Mouse (Mus musculus): ENCODE results near the gene Dazap2. TPM values are rescaled to one million over a fixed set of nuclear protein-coding genes. Genes with fewer than 3 reads are reported as not detected.
A peak's percentile ranks its signal among the peaks of the same experiment; 100 is the strongest.
"Not testable (repeated sequence)": the region's sequence is repeated elsewhere in the genome, so short reads cannot be mapped to it uniquely, and the experiment has no call there.

Gene Dazap2
- 100 to 1,000 TPM; 682 to 766 TPM for polyA plus RNA-seq (2017; shearing (Covaris generic))

DNA sequence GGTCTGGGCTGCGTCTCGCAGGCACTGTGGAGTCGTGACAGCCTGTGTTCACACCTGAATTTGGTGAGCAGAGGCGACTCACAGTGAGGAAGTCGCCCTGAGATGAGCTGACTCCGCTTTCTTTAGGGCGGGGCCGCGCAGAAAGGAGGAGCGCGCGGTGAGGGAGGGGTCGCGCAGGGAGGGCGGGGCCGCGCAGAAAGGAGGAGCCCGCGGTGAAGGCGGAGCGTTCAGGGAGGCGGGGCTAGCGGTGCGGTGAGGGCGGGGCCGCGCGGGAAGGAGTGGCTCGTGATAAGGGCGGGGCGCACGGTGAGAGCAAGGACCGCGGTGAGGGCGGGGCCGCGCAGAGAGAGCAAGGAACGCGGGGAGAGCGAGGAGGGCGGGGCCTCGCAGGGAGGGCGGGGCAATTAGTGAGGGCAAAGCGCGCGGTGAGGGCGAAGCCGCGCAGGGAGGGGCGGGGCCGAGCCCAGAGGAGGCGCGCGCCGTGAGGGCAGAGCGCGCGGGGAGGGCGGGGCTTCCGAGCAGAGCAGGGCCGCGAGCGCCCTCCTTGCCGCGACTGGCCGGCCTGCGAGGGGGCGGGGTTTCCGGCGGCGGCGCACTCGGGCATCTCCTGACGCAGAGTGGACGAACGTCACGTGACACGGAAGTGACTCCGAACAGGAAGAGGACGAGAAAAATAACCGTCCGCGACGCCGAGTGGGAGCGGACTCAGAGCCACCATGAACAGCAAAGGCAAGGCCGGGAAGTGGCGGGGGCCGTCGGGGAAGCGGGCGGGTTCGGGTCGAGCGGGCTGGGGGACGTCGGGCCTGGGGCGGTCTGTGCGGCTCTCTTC, at the start of gene Dazap2:
TSS of gene Dazap2 (plus strand) at position 354 of the 829 bp plus-strand sequence.
- peak; percentile 75 for ATAC-seq

DNA sequence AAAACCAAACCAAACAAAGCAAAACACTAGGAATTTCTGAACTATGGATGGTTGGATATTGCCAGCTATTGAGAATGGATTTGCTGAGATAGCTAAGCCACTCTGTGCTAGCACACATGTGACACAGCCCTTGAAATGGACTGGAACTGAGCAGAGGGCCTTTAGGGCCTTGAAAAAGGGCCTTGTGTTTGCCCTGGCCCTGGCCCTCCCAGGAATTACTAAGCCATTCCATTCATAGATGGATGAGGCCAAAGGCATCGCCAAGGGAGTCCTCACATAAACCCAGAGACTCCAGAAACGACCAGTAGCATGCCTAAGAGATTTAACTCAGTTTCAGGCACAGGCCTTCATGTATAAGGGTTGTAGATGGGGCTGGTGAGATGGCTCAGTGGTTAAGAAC, 48.6 kb upstream of the Dazap2 start:
- no peak for ATAC-seq

DNA sequence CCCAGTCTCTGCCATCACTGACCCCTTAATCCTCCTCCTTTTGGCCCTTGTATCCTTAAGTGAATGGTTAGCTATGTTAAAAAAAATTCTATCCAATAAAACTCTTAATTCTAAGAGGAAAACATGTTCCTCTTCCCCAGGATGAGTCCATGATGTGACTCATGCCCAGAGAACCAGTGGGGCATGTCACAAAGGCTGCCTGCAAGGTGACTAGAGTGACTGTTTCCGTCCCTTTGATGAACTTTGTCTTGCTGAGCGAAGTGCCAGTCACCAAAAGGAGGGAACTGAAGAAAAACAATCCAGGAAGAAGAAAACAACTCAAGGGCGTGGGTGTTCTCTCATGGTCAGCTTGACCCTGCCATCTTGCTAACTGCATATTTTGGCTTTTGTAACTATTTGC, 45.9 kb upstream of the Dazap2 start:
- no peak for ATAC-seq

DNA sequence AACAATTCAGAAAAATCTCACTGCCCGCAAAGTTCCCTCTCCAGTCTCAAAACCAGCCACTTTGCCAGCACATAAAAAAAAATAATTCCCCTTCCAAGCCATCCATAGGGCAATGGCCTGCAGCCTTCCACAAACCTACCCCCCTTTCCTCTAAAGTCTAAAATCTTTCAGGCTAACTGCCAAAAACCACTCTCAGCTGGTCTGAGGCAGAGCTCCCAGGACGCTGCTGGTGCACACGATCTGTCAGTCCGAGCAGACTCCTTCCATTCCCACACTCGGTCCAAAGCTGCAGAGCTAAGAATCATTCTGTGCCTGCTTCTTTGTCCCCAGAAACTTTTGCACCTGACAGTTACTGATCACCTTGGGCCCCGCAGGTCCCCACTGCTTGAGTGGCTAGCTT, 41.2 kb upstream of the Dazap2 start:
- no peak for ATAC-seq

DNA sequence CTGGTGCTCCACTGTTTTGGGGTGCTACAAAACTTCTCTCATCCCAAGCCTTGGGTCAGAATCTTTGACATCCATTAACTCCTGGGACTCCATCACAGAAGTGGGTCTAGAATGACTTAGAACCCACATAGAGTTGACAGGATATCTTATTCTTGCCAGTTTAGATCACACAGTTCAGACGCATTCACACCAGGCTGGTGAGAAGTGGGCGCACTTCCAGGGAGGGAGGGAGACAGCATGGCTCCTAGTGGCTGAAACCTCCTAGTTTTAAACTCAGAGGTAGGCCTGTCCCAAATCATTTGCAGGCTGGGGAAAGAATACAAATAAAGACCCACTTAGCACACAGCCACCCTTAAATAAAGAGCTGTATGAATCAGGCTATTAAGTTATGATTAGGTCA, 40.8 kb upstream of the Dazap2 start:
- ATAC-seq, result no peak

DNA sequence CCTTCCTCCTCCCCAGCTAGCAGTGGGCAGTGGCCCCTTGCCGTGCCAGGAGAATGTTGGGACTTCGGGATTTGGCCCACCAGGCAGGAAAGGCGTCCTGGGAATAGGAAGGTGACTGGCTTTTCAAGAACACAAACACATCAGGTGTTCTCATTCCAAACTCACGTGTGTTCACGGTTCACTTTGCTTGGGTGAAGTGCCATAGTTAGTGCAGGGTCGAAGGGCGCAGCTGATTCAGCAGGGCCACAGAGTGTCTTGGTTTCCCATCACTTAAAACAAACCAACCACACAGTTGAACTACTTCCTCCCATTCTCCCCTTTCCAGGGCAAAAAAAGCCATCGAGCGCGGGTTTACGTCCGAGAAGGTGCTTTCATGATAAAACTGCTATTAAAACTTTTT, 39.8 kb upstream of the Dazap2 start:
- ATAC-seq, result no peak

DNA sequence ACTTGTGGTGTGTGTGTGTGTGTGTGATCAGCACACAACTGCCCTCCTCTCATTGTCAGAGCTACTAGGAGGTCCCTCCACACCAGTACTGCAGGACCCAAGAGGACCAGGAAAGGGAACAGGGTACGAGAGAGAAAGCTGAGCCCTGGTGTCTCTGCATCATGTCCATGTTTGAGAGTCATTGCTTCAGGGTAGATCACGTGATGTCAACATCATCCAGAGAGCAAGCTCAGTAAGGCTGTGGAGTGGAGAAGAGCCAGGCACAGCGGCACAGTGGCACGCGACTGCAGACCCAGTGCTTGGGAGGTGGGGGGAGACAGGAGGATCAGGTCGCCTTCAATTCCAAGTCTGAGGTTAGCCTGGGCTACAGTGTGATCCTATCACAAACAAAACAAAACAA, 38.8 kb upstream of the Dazap2 start:
- no peak for ATAC-seq

DNA sequence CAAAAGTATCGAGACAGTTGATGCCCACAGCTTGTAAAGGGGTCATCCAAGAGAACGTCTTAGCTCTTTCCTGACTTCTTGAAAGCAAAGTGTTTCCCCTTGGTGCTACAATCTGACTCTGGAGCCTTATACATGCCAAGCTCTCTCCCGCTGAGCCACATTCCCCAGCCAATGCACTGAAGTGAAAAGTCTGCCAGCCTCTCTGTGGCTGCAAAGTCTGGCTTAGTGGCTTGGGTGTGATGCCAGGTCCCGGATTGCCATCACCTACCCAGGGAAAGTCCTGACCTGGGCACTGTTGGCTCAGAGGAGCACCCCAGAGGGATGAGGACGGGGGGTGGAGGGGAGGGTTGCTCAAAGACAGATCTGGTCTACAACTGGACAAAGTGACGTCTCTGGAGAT, 38.3 kb upstream of the Dazap2 start:
- ATAC-seq, result no peak

DNA sequence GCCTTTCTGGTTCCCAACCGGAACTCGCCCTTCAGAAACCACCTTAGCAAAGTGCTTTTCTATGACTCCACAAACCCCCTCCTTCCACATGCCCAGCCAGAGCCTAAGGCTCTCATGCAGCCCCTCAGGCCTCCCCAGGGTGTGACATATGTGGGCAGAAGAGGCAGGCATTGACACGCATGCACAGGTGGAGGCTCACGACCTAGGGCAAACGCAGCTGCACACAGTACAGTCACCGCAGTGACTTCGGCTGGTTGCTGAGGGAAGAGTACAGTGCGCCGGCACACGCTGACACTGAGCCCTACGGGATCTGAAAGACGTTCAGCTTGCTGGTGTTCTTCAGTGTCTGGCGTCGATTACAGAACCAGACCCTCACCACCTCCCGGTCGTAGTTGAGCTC, 37.2 kb upstream of the Dazap2 start:
- ATAC-seq, result no peak

DNA sequence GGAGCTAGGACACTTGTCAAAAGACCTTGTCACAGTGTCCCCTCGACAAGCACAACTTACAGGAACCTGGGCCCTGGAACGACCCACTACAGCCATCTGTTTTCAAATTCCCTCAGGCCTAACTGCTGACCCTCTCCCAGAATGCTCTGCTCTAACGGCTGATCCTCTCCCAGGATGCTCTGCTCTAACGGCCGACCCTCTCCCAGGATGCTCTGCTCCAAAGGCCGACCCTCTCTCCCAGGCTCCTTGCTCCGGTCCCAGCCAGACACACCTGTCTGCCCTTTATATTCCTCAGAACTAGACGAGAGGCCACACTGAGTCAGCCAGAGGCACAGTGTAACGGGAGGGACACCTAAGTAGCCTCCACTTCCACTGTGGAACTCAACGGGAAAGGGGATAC, 35.0 kb upstream of the Dazap2 start:
- ATAC-seq, result no peak

DNA sequence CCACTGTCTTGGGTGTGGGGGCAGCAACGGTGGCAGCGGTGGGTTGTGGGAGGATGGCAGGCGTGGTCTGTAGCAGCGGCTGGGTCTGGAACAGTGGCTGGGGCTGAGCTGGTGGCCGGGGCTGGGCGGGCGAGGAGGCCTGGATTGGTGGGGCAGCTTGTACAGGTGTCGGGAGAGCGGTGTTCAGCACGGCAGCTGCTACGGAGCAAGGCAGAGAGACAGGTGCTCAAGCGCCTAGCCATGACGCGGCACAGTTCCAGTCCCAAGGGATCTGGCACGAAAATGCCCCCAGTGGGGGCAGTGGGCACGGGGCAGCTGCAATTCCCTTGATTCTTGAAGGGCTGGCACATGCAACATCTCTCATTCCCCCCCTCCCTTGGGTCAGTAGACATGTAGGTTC, 29.2 kb upstream of the Dazap2 start:
- ATAC-seq, result no peak

DNA sequence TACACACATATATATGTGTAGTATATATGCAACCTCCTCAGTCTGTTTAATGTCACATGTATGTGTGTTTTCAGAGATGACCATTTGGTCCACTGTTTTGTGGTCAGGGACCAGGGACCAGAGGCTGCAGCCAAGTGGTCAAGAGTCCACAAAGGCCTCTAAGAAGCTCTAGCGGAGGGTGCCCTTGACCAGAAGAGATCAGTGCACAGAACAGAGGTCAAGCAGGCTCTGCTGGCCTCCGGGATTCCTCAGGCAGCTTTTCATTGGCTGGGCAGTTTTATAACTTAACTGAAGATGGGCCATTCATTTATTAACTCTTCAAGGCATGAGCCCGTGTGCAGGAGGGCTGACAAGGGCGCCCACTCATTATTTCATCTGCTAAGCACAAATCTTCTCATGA, 28.0 kb upstream of the Dazap2 start:
- no peak for ATAC-seq

DNA sequence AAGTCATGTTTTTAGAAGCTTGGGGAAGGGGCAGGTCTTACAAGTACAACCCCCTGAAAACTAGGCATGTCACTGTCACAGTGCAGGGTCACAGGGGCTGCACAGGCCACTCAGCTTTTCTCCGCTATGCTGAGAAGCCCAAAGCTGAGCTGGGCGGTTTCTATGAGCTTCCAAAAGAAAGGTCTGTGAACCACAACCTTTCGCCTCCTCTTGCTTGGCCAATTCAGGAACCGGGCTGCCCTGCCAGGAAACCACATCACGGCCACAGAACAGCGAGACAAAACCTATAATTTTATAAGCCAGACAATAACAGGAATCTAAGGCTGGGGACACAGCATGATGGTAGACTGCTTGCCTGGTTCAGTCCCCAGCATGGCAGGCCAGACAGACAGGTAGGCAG, 26.9 kb upstream of the Dazap2 start:
- no peak for ATAC-seq

DNA sequence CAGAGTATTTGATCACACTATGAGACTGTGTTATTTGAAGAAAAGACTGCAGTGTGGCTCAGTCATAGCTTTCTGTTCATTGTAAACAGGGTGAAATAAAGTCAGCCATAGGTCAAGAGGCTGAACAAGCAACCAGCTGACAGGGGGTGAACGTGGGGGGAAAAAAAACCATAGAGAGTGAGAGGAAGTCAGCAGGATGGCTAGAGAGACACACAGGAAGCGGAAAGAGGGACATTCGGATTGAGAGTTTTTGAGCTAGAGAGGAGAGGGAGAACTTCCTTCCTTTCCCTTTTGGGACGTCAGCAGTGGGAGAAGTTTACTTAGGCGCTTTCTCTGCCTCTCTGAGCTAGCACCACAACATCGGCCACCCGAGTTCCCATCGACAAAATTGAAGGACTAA, 24.7 kb upstream of the Dazap2 start:
- no peak for ATAC-seq

DNA sequence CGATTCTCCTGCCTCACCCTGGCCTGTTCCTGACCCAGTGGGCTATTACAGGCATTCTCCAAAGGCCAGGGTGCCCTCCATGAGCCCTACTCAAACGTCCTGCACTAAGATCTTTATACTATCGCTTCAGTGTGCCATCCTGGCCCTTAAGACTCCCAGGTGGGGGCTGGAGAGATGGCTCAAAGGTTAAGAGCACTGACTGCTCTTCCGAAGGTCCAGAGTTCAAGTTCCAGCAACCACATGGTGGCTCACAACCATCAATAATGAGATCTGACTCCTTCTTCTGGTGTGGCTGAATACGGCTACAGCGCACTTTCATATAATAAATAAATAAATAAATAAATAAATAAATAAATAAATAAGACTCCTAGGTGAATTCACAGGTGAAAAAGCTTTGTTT, 22.3 kb upstream of the Dazap2 start:
- no peak for ATAC-seq

DNA sequence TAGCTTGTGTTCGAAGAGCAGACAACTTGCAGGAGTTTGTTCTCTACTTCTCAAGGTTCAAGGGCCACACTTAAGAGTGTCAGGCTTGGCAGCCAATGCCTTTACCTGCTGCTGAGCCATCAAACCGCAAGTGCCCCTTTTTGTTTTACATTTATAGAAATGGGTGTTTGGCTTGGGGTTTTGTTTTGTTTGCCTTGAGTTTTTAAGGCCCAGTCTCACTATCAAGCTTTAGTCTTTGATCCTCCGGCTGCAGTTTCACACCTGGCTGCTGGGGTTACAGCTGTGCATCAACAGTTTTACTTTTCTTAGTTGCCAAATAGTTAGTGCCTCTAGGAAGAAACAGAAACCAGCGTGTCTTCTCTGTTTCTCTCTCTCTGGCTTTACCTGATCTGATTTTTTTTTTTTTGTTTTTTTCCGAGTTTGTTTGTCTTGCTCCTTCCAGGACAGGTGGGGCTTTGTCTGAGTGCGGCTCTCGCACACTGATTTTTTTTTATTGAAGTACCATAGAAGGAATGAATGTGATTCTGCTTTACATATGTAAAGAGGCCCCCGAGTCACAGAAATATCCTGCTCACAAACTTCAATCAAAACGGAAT, 16.8 kb upstream of the Dazap2 start:
- peak; percentile 66 for ATAC-seq

DNA sequence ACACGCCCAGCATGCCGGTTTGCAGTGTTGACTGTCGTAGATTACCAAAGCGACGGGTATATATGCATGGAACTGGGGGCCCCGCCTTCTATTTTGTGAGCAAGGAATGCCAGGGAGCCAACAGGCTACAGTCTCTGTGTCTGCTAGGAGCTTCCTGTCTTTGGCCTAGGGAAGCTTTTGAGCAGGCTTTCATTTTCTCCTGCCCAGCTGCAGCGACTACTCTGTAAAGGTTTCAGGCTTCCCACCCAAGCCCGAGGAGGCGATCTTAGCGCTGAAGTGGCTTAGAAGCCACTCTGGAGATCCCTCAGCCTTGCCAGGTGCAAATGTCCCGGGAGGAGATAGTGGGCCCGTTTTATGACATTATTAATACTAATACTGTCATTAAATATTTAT, 16.3 kb upstream of the Dazap2 start:
- ATAC-seq, result peak; percentile 54

DNA sequence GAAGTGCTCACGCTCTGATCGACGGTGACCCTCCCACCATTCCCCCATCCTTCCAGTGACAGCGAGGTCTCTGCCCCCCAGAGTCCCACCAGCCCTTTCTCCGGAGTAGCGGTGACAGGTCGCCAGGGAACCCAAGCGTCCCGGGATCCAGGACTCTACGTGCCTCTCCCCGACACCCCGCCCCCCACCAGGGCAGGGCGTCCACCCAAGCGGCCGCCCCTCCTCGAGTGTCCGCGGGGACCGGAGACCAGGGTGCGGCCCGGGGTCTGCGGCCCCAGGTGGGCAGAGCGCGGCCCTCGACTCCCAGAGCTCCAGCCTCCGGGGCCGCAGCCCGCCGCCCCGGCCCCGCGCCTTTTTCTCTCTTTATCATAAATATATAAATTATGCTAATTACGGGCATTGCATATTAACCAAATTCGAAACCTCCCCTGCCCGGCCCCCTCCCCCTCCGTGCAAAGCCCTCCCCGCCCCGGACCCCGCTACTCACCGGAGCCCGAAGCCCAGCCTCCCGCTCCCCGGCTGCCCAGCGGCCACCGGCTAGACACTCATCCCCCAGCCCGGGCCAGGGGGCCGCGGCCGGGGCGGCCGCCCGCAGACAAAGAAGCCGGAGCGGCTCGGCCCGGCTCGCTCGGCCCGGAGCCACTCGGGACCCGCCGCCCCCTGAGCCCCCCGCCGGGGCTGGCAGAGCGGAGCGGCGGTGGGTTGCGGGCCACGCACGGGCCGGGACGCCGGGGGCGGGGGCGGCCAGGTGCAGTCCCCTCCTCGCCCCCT, 15.7 kb upstream of the Dazap2 start, which contains the start of gene Pou6f1:
TSS of gene Pou6f1 (minus strand) at position 709 of the 771 bp plus-strand sequence.
- ATAC-seq, result no peak

DNA sequence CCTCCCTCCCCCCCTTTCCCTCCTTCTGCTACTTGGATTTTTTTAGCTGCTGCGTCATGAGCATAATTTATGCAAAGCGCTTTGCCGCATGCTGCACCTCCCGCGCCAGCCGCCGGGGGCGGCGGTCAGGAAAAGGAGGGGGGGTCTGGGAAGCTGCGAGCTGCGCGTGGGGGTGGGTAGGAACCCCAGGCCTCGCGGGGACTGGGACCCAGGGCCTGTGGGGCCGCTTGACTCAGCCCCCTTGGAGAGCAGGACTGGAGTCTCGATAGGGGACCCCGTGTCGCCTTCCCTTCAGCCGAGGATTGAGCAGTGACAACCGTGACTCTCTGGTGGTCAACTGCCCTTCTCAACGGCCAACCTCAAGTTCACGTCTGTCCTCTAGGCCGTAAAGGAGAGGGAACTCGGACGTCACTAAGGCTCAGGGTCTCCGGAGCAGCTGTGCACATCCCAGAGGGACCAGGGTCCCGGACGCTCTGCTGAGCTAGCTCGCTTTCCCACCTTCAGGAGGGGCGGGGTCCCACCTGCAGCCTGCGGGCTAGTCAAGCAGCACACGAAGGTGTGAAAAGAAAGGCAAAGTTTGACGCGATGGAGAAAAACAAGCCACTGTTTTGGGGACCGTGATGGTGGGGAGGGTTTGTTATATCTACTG, 15.0 kb upstream of the Dazap2 start:
- peak; percentile 74 for ATAC-seq

DNA sequence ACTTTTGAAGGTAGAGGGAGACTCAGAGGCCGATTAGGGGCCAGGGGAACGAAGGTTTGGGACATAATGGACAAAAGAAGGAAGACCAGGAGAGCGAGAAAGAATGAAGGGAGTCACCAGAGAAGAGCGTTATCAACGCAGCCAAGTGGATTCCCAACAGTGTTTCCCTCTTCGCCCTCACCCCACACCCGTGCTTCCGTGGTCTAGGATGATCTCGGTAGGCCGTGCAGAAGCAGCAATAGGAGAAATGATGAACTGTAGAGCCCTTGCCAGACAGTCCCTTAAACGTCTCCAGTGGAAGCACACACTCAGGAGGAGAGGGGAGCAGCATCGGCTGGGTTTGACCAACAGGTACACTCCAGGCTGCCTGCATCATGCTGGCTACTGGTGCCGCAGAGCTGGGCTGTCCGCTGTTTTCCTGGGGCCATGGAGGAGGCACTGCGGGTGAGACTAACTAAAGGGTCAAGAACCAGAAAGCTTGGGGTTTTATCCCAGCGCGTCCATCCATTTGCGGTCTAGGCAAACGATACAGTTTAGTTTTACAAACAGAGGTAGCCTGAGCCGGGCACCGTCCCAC, 14.4 kb upstream of the Dazap2 start:
- ATAC-seq, result no peak

DNA sequence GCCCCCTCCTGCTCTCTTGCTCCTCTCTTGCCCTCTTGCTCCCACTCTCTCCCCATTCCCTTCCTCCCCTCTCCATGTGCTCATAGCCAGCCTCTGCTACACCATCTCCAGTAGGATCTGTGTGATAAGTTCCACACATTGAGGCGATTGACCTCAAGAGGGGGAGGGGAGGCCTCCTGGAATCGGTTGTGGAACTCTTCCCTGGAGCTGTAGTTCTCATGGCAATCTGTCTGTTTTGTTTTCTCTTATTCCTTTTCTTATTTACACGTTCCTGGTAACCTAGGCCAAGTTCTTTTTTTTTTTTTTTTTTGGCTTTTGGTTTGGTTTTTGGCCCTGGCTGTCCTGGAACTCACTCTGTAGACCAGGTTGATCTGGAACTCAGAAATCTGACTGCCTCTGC, 13.5 kb upstream of the Dazap2 start:
- ATAC-seq, result no peak

DNA sequence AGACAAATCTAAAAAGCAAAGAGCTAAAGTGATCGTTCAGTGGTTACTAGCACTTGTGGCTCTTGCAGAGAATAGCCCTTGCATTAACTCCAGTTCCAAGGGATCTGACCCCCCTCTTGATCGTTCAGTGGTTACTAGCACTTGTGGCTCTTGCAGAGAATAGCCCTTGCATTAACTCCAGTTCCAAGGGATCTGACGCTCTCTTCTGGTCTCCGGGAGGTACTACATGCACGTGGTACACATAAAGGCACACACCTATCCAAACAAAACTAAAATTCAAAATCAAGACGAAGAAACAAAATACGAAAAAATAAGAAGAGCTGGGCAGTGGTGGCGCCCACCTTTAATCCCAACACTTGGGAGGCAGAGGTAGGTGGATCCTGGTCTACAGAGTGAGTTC, 8.5 kb upstream of the Dazap2 start:
- not testable (repeated sequence) for ATAC-seq

DNA sequence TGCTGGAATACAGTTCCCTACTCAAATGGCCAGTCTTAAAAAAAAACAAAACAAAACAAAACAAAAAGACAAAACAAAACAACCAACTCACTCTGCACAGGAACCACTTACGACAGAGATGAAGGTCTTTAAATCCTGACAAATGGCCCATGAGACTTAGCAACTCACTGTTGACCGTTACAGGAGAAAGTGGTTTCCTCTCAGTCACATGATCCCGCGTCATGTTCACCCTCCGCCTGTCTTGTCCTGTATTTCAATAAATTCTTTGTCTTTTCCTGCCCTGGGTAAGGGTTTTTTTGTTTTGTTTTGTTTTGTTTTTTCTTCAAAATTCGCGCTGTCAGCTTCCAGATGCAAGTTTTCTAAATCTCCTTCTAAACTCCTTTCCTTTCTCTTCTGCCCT, 3.2 kb upstream of the Dazap2 start:
- no peak for ATAC-seq

Measured in CD4-positive, CD25-positive, alpha-beta regulatory T cell, adult 4 months (primary cell).